Mouse (Mus musculus) heart, postnatal 10 days (tissue): ENCODE measurements around the gene Kctd19. TPM values are rescaled to one million over a fixed set of nuclear protein-coding genes. Genes with fewer than 3 reads are reported as not detected.

Experiments used
- DNase-seq, 2 experiments: peaks; one replicate each; pipeline ENCODE4 v3.0.0; 2021
- intact Hi-C: fragments of 180-260 bp; cut with DNase I; formaldehyde crosslinking; loops from one replicate; pipeline ENCODE4 v1.15.1; 2025
- total RNA-seq, 2 experiments: library from RNA; stranded (reverse); gene quantifications; 2 replicates each; pipeline ENCODE4 v1.2.3; 2021

Kctd19 gene
- under 1 TPM in 1 of 2 experiments, not detected in 1; 0.12 TPM for total RNA-seq

DNA sequence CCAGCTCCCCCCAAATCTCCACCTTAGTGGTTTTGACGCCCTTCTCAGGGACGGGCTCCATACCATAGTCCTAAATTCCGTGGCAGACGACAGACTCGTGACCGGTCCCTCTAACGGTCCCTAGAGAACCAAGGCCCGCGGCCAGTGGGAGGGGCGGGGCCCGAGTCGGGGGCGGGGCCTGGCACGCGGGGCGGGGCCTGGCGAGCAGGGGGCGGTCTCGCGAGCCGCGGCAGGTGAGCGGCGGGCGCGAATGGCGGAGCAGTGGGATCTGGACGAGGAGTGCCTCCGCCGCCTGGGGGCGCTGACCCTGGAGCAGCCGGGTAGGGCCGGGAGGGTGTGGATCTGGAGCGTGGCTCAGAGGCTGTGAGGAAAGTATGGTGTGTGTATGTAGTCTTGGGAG lies at the start of gene Kctd19, which contains the start of gene Lrrc36:
TSS of gene Kctd19 (minus strand) at position 112 of the 400 bp plus-strand sequence.
TSS of gene Lrrc36 (plus strand) at position 181 of the 400 bp plus-strand sequence.
- intact Hi-C loops, result loop anchor here (5.0 kb wide), 2 partner anchors 34 to 64 kb away; no protein-coding TSS in a partner anchor
- DNase-seq, result peak; percentile 33 to 64

DNA sequence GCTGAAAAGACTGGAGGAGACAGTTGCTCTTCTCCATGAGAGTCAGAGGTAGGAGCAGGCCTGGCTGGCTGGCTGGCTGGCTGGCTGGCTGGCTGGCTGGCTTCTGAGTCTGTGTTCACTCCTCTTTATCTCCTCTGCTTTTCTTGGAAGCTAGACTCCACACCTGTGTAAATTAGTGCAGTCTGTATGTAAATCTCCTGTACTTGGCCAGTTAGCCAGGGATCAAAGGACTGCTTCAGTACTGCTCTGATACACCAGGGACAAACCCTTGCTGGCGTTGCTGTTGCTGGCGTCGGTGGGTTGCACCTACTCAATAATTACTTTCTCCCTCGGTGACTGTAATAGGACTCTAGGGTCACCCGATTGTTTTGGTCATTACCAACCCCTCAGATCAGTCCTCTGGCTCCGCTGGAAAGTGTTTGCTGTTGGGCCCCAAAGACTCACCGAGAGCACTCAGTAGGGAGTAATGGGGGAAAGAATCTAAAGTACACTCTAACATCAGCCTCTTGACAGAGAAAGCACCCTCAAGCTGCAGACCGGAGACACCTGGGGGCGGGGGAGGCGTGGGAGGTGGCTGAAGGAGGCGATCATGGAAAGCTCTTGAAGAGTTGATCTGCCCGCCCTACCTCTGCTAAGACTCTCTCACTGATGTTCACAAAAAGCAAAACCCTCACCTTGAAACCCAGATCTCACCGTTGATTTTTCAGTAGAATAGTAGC lies 47.9 kb upstream of the Kctd19 start:
- intact Hi-C loops, result no loop called here
- DNase-seq, result no peak

- intact Hi-C loops, result no loop called here
Measured at GRCm38 (mm10) chr8:105455218-105455617, 41.9 kb upstream of the Kctd19 start.

GRCm38 (mm10) chr8:105454088-105454487 lies 40.8 kb upstream of the Kctd19 start:
- intact Hi-C loops, result no loop called here
- DNase-seq, result peak in 1 of 2 experiments; percentile 18

More at GRCm38 (mm10) chr8:105455218-105455617, 41.9 kb upstream of the Kctd19 start:
- no peak for DNase-seq

GRCm38 (mm10) chr8:105453296-105453695 lies 40.0 kb upstream of the Kctd19 start:
- intact Hi-C loops, result no loop called here
- DNase-seq, result peak in 1 of 2 experiments; percentile 33

DNA sequence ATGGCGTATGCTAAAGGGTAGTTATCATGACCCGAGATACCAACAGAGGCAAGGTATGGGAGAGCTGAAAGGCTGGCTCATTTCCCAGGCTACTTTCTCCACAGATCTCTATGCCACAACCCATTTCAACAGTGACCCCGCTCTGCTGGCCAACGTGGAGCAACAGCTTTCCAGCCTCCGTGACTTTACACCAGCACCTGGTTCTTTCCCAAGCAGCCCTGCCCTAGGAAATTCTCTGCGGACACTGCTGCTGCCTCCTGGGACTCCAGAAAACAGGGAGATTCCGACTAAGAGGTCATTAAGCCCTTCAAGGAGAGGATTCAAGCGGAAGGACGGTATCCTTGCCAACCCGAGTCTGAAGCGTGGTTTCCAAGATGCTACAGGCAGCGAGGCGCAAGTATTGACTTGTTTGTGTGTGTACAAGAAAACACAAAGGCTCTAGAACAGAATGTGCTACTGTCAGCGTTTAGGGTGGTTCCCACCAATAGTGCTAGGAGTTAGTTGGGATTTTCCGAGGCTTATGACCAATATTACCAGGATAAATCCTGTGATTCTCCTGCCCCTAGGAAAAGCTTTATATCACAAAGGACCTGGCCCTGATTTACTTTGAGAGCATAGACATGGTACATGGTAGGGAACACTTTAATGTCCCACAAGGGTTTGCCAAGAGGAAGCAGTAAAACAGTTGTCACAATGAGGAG lies 38.8 kb upstream of the Kctd19 start:
- DNase-seq, result peak in 1 of 2 experiments; percentile 13
- intact Hi-C loops, result no loop called here

- intact Hi-C loops, result no loop called here
Measured at GRCm38 (mm10) chr8:105450977-105451376, 37.7 kb upstream of the Kctd19 start.

GRCm38 (mm10) chr8:105448596-105448995 lies 35.3 kb upstream of the Kctd19 start:
- intact Hi-C loops, result loop anchor here (5.0 kb wide), 1 partner anchor 36 kb away; the partner anchor contains the start of genes Kctd19 and Lrrc36

More at GRCm38 (mm10) chr8:105450977-105451376, 37.7 kb upstream of the Kctd19 start:
- DNase-seq, result no peak

GRCm38 (mm10) chr8:105448188-105448587 lies 34.9 kb upstream of the Kctd19 start:
- DNase-seq, result no peak
- intact Hi-C loops, result loop anchor here (5.0 kb wide), 1 partner anchor 36 kb away; the partner anchor contains the start of genes Kctd19 and Lrrc36

More at GRCm38 (mm10) chr8:105448596-105448995, 35.3 kb upstream of the Kctd19 start:
- DNase-seq, result no peak

DNA sequence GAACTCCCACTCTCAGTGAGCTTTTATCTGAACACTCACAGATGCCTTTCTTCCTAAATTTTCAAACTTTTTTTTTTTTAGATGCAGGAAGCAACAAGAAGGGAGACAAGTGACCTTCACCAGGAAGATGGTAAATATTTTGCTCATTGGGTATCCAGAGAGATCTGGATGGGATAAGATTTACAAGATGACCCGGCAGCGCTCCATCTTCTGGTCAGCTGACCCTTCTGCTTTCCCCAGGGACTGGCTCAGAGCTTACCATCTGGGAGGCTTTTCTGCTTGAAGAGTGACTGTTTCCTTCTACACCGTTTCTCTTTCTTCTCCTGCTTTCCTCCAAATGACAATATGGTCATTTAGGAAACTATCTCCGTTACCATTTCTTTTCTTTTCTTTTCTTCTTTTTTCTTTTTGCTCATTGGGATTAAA lies 32.8 kb upstream of the Kctd19 start:
- intact Hi-C loops, result loop anchor here (5.0 kb wide), 1 partner anchor 34 kb away; the partner anchor contains the start of genes Kctd19 and Lrrc36
- peak; percentile 67 to 70 for DNase-seq

GRCm38 (mm10) chr8:105445296-105446126 lies 32.2 kb upstream of the Kctd19 start:
- DNase-seq, result peak in 1 of 2 experiments; percentile 65
- intact Hi-C loops, result loop anchor here (5.0 kb wide), 1 partner anchor 33 kb away; the partner anchor contains the start of genes Kctd19 and Lrrc36

GRCm38 (mm10) chr8:105442661-105443060 lies 29.4 kb upstream of the Kctd19 start:
- intact Hi-C loops, result no loop called here
- DNase-seq, result no peak

DNA sequence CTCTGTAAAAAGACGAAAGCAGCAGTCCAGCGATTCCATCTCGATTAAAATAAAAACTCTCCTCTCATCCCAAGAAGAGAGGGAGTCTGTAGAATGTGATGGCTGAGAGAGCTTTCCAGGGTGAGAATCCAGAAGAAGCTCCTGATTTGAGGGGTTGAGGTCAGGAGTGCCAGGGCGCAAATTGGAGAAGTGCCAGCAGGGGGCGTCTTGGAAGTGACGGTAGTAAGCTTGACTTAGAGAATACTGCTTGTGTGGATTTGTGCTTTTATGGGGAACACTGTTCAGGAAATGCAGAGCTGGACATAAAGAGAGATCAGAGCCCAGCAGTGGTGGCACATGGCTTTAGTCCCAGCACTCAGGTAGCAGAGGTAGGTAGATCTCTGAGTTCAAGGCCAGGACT lies 28.1 kb upstream of the Kctd19 start:
- DNase-seq, result peak; percentile 32 to 61
- intact Hi-C loops, result no loop called here

DNA sequence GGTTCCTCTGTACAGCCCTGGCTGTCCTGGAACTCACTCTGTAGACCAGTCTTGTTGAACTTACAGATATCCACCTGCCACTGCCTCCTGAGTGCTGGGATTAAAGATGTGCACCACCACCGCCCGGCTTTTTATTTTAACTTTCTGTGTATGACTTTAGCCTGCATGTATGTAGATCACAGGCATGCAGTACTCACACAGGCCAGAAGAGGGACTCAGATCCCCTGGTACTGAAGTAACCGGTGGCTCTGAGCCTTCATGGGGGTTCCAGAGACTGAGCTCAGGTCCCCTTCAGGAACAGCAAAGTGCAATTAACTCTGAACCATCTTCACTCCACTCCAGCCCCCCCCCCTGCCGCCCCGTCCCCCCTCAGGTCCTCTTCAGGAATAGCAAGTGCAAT lies 25.6 kb upstream of the Kctd19 start:
- intact Hi-C loops, result no loop called here
- peak; percentile 36 to 60 for DNase-seq

DNA sequence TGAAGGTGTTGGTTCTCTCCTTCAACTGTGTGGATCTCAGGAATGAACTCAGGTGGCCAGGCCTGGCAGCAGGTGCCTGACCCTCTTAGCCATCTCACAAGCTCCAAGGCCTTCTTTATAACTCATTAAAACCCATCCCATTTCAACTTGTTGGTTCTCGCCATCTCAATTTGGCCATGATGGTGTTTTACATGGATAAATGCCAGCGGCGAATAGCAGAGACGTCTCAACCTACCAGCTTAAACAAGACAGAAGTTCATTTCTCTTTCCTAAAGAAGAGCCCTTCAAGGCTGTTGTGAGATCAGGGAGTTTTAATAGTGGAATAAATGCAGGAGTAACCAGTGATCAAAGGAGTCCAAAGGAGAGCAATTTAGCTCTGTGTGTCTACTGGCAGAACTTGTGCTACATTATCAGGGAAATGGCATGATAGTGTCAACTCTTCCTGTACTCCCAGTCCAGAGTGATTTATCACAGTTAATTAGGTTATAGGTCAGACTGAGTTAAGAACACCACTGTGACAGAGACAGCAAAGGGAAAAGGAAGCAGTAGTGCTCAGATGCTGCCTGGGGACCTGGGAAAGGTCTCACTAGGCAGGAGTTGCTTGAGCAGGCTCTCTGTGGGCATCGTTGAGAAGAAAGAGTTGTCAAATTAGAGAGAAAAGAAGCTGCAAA lies 23.9 kb upstream of the Kctd19 start:
- no peak for DNase-seq
- intact Hi-C loops, result loop anchor here (2.0 kb wide), 1 partner anchor 38 kb away; no protein-coding TSS in a partner anchor

DNA sequence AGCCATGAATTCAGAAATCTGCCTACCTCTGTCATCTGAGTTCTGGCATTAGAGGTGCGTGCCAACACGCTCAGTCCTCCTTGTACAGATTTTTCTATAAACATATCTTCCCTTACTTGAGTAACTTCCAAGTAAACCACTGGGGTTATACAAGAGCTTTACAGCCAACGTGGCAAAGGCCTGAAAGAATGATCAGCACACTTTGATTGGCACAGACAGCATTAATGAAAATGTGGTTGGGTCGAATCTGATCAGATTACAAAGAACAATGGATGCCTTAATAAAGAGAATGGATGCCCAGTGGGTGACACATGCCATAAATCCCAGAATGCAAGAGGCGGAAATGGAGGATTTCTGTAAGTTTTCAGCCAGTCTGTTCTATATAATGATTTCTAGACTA lies 22.9 kb upstream of the Kctd19 start:
- no peak for DNase-seq
- intact Hi-C loops, result loop anchor here (2.0 kb wide), 1 partner anchor 39 kb away; no protein-coding TSS in a partner anchor

GRCm38 (mm10) chr8:105434136-105434535 lies 20.8 kb upstream of the Kctd19 start:
- DNase-seq, result no peak
- intact Hi-C loops, result no loop called here

- intact Hi-C loops, result no loop called here
- DNase-seq, result peak; percentile 36 to 37
Measured at GRCm38 (mm10) chr8:105433511-105433910, 20.2 kb upstream of the Kctd19 start.

GRCm38 (mm10) chr8:105433021-105433420 lies 19.7 kb upstream of the Kctd19 start:
- DNase-seq, result no peak
- intact Hi-C loops, result no loop called here
